Mouse (Mus musculus): ENCODE measurements around the gene Ubox5. TPM values are rescaled to one million over a fixed set of nuclear protein-coding genes. Genes with fewer than 3 reads are reported as not detected.
A peak's percentile ranks its signal among the peaks of the same experiment; 100 is the strongest.
"Not testable (repeated sequence)": the region's sequence is repeated elsewhere in the genome, so short reads cannot be mapped to it uniquely, and the experiment has no call there.

Gene Ubox5
- 9.8 and 11.2 TPM in 2 replicates for polyA plus RNA-seq (2012; rRNA removed)

DNA sequence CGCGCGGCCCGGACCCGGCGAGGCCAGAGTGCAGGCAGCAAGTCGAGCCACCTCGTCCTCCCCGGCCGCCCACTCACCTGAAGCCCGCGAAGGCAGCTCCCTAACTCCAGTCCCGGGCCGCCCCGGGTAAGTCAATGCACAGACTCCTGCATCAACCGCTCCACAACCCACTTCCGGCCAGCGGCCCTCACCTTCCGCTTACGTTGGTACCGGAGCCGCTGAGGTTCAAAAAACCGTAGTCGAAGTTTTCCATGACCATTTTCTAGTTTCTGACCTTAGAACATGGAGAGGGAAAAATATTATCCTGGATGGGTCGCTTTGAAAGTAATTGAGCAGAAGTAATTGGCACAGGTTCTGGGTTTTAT, at the start of gene Ubox5, which contains the start of gene Fastkd5:
Gene Ubox5 (minus strand): TSS at position 200 of the 365 bp plus-strand sequence.
Gene Fastkd5 (minus strand): TSS at position 189 of the 365 bp plus-strand sequence.
- peak; percentile 81 to 95 for DNase-seq (ENCODE audit: extremely low spot score in 1 of 2, low spot score in 1 of 2)

DNA sequence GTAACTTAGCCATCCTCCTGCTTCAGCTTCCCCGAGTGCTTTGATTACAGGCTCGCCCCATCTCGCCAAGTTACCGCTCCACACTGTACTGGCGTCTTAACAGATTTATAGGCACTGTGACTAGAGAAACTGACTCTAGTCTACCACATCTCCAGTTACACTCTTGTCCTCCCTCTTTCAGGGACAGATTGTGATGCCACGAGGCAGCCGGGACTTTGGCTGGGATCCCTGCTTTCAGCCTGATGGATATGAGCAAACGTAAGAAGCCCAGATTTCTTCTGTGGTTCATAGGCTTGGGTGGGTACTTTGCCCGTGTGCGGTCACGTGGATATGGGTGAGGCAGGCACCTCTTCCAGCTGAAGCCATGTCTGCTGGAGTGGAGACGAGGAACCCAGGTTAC, 49.3 kb upstream of the Ubox5 start:
- no peak for DNase-seq (ENCODE audit: extremely low spot score in 1 of 2, low spot score in 1 of 2)

GRCm38 (mm10) chr2:130677211-130677610, 47.4 kb upstream of the Ubox5 start:
- no peak for DNase-seq (ENCODE audit: extremely low spot score in 1 of 2, low spot score in 1 of 2)

GRCm38 (mm10) chr2:130667559-130667958, 37.7 kb upstream of the Ubox5 start, which contains the start of gene Itpa:
Itpa (plus strand) TSS chr2:130667610.
- peak; percentile 81 to 89 for DNase-seq (ENCODE audit: extremely low spot score in 1 of 2, low spot score in 1 of 2)

- DNase-seq (ENCODE audit: extremely low spot score in 1 of 2, low spot score in 1 of 2): peak; percentile 94 to 95
Measured at GRCm38 (mm10) chr2:130664102-130664701, 34.4 kb upstream of the Ubox5 start, which contains the start of gene Ddrgk1. Ddrgk1 (minus strand) TSS chr2:130664659.

DNA sequence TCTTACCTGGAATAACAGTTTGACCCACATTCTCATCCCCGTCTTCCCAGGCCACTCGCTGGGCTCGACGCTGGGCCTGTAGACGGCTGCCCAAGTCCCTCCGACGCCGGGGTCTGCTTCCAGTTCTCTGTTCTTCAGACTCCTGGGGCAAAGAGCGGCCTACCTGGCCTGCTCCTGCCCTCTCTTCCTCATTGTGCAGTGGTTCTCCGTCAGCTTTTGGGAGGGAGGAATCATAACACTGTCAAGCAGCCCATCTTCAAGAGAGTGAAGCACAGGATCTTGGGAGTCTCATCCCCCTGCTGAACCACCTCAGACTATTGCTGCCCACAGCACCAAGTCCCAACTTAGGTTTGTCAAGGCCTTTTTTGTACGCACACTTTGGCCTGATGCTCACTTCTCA, 33.5 kb upstream of the Ubox5 start:
- DNase-seq (ENCODE audit: extremely low spot score in 1 of 2, low spot score in 1 of 2): no peak

DNA sequence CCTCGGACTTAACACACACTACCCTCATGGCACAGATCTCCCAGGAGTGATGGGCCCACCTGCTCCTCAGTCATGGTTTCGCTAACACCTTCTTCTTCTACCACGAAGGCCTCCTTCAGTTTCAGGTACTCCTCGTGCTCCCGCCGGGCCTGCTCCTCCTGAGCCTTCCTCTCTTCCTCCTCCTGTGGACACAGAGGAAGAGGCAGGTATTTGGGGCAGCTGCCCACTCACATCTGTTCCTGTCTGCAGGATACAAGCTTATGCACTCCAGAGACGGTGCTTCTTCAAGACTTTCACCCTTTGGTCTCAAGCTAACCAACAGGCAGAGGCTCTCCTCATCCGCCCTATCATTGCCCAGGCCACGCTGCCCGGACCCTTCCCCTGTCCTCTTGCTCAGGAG, 28.7 kb upstream of the Ubox5 start:
- no peak for DNase-seq (ENCODE audit: extremely low spot score in 1 of 2, low spot score in 1 of 2)

GRCm38 (mm10) chr2:130657541-130657940, 27.7 kb upstream of the Ubox5 start:
- DNase-seq (ENCODE audit: extremely low spot score in 1 of 2, low spot score in 1 of 2): peak; percentile 85 to 92

GRCm38 (mm10) chr2:130656536-130656935, 26.7 kb upstream of the Ubox5 start:
- peak; percentile 84 to 87 for DNase-seq (ENCODE audit: extremely low spot score in 1 of 2, low spot score in 1 of 2)

GRCm38 (mm10) chr2:130655660-130656339, 26.0 kb upstream of the Ubox5 start:
- no peak for DNase-seq (ENCODE audit: extremely low spot score in 1 of 2, low spot score in 1 of 2)

DNA sequence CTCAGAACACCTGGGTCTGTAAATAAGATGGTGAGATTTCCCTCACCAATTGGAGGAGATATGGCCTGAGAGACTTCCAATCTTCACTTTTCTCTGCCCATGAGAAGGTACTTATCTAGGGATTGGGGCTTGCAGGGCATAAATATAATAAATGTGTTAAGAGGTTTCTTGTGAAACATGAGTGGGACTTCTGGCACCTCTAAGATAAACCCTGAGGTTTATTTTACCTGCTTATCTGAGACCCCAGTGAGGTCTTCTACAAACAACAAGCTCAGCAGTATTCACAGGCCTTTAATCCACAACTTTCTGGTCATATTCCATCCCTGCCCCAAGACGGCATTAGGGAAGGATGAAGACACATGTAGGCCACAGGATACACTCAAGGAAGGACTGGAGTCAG, 23.9 kb upstream of the Ubox5 start:
- DNase-seq (ENCODE audit: extremely low spot score in 1 of 2, low spot score in 1 of 2): no peak

GRCm38 (mm10) chr2:130653303-130653702, 23.5 kb upstream of the Ubox5 start:
- DNase-seq (ENCODE audit: extremely low spot score in 1 of 2, low spot score in 1 of 2): peak in 1 of 2 experiments; percentile 70

DNA sequence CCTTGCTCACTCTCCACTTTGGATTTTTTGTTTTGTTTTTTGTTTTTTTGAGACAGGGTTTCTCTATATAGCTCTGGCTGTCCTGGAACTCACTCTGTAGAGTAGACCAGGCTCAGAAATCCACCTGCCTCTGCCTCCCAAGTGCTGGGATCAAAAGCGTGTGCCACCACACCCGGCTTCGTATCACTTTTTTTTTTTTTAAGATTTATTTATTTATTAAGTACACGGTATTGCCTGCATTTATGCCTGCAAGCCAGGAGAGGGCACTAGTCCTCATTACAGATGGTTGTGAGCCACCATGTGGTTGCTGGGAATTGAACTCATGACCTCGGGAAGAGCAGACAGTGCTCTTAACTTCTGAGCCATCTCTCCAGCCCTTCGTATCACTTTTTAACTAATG, 19.2 kb upstream of the Ubox5 start:
- DNase-seq (ENCODE audit: extremely low spot score in 1 of 2, low spot score in 1 of 2): not testable (repeated sequence)

GRCm38 (mm10) chr2:130645198-130645597, 15.4 kb upstream of the Ubox5 start:
- DNase-seq (ENCODE audit: extremely low spot score in 1 of 2, low spot score in 1 of 2): no peak

GRCm38 (mm10) chr2:130642684-130643369, 13.0 kb upstream of the Ubox5 start, which contains the start of gene Lzts3:
Lzts3 (minus strand) TSS chr2:130642803.
- peak in 1 of 2 experiments; percentile 91 for DNase-seq (ENCODE audit: extremely low spot score in 1 of 2, low spot score in 1 of 2)

DNA sequence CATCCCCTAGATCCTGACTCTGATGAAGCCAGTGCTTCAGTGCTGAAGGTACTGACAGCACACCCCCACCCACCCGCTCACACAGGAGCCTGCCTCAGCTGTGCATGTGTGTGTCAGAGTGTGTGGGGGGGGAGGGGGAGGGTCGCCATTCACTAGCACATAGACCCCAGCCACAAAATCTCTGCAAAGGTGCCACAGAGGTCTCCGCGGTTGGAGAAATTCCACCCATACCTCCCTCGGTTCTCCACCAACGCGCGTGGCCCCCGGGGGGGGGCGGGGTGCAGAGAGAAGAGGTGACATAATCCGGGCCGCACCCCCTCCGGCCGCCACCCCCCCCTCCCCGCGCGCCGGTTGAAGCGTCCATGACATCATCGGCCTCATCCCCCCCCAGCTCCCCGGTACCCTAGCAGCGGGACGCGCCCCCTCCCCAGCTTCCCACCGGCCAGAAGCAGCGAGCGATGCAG, 12.4 kb upstream of the Ubox5 start:
- no peak for DNase-seq (ENCODE audit: extremely low spot score in 1 of 2, low spot score in 1 of 2)

GRCm38 (mm10) chr2:130641351-130642025, 11.7 kb upstream of the Ubox5 start:
- no peak for DNase-seq (ENCODE audit: extremely low spot score in 1 of 2, low spot score in 1 of 2)

DNA sequence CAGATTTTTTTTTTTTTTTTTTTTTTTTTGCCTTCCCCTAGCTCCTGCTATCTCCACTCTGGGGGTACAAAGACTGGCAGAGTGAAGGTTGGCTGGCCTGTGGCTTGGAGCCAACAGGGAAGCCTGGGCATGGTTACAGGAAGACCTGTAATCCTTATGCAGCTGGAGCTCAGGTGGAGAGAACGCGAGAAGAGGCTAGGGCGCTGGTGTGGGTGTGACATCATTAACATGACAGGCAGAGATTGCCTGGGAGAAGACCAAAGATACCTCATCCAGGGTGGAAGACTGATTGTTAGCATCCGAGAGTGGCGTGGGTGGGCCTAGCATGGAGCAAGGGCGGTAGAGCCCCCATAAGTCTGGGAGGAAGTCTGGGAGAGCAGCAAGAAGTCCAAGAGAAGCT, 9.4 kb upstream of the Ubox5 start:
- DNase-seq (ENCODE audit: extremely low spot score in 1 of 2, low spot score in 1 of 2): no peak

DNA sequence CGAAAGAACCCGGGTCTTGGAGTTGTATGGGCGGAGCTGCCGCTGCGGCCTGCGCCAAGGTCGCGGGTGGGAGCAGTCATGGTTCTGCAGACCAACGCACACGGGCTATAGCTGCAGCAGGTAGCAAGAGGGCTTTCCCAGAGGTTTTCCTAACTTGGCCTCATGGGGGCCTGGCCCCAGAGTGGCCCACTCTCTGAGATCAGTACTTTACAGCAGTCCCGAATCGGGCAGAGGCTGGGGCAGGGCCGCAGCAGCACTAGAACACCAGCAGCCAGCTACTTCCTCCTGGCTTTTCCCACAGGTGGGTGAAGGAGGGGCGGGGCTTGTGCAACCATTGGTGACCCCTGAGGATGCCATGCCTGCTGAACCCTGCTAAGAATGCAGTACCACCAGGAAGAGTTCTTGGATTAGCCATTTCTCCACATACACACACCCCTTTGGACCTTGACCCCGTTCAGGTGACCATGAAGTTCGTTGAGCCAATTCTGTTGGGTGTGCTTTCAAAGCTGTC, 8.3 kb upstream of the Ubox5 start:
- DNase-seq (ENCODE audit: extremely low spot score in 1 of 2, low spot score in 1 of 2): no peak

- DNase-seq (ENCODE audit: extremely low spot score in 1 of 2, low spot score in 1 of 2): no peak
Measured at GRCm38 (mm10) chr2:130635847-130636246, 6.0 kb upstream of the Ubox5 start.
